Mouse (Mus musculus) adrenal gland, postnatal 25 days (tissue): ENCODE measurements around the gene Dcaf17. TPM values are rescaled to one million over a fixed set of nuclear protein-coding genes. Genes with fewer than 3 reads are reported as not detected.

Experiments used
- DNase-seq: peaks from one replicate; pipeline ENCODE4 v3.0.0; 2021; ENCODE audit warnings: mixed read lengths
- total RNA-seq: library from RNA; stranded (reverse); gene quantifications from 2 replicates; pipeline ENCODE4 v1.2.3, GENCODE M21; 2021

Dcaf17 gene
- total RNA-seq, 1 experiment from 2014 or later: 21.9 TPM

DNA sequence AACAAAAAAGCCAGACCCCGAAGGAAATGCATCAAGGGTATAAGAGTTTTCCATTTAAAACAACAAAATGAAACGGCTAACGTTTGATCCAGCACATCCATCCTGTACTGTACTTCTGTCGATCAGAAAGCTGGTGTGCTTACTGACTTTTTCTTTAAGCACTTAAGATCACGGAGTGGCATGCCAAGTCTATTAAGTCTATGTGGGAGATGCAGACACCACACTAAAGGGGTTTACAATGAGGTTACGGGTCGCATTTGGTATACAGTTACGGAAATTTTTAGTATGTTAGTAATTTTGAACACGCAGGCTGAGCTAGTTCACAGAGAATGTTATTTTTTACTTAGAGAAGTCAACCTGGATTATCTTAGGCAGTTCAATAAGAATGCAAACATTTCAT, 412 bp upstream of the Dcaf17 start:
- DNase-seq: no peak

DNA sequence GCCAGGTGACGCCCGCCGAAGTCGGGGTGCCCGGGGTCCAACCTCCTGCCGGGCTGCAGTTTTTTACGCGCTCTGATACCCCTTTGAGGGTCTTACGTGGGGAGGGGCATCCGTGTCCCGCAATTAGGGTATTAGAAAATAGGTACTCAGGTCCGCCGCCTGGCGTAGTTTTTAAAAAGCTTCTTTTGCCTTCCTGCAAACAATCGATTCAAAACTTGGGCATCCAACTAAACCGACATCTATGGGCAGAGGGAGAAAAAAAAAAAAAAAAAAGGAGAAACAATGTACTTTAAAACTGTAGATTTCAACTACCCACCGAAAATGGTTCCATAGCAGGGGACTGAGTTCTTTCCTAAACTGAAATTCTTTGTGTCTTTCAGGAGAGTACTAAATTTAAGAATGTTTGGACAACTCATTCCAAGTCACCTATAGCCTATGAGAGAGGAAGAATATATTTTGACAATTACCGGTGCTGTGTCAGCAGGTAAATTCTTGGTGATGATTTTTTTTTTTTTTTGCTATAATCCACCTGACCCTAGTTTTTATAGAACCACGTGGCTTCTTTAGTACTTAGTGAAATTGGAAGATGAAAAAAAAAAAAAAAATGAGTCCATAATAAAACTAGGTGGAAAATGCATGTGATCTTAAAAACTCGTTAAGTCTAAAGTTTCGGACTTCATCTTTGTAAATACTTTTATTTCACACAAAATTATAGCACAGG, 1.1 kb downstream of the Dcaf17 start:
- DNase-seq: no peak

DNA sequence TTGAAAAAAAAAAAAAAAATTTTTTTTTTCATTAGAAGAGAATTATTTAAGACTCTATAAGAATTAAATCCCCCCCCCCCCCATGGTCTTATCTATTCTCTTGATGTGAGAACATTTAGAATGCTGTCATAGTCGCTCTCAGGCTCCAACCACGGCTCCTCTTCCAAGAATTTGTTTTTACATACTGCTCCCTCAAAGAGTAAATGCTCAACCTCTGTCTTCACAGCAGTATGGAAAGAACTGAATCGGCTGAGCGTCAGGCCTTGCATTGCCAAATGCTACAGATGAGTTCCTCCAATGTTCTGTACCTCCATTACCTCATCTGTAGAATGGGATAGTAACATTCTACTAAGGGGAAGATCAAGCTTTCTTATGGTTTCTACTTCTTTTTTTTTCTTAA, 16.5 kb downstream of the Dcaf17 start:
- no peak for DNase-seq

DNA sequence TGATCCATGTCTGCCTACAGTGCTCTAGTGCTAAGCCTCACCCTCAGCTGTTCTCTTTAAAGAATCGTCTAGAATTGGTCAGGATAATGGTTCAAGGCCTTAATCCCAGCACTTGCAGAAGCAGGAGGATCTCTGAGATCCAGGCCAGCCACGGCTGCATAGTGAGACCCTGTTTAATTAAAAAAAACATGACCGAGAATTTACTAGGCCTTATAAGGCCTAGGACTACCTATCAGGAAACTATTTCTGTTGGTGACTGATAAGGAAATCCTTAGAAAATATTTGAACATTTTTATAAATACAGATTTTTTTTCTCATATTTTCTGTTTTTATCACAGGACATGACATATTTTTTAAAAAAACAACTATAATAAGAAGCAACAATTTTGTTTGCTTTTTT, 18.2 kb downstream of the Dcaf17 start:
- no peak for DNase-seq

DNA sequence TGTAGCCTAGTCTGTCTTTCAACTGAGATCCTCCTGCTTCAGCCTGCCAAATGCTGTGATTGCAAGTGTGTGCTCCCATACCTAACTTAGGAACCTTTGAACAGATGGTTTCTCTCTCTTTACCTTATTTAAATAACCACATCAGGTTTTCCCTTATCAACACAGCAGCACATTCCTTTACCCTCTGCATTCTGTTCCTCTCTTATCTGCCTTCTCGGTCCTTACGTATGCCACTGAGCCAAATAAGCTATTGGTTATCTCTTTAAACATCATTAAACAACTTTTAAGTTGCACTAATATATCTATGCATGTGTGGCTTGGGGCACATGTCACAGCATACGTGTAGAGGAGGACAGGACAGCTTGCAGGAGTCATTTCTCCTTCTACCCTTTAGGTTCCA, 18.7 kb downstream of the Dcaf17 start:
- DNase-seq: no peak

DNA sequence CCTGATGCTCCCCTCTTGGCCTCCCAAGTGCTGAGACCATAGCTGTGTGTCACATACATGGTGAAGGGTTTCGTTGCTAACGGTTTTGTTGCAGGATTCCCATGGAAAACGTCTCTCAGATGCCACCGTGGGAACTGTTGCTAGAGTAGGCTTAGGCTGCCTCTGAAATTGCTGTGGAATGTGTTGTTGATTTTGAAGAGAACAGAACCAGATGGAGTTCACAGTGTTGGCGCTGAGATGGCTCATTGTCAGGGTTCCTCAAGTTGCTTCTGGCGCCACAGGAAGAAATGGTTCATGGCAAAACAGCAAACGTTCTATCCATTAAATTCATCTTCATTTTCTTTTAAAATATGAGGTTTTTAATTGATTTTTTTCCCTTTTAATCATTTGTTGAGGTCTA, 27.3 kb downstream of the Dcaf17 start:
- no peak for DNase-seq

DNA sequence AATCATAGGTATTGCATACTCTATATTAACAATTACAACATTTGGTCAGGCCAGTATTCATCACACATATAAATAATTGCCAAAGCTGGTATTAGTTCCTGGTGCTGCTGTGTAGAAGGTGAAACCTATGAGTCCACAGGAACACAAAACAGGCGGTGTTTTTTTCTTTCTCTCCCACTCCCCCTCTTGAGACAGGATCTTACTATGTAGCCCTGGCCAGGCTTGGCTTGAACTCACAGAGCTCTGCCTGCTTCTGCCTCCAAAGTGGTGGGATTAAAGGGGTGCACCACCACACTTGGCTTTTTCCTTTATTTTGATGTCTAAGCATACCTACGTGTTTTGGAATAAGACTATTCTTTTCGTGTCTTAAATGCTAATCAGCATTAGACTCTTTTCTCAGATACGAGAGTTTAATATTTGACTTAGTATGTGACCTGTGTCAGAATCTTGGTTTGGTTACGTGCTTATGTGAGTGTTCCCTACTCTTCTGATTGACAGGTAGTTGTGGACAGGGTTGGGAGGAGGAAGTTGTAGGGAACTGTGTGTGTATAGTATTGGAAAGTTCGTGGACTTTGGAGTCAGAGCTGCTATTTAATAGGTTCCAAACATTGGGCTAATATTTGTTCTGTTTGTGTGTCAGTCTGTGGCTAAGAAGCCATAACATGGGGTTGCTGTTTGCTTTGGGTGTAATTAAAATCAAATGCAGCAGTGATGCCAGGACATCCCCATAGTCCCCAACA, 28.5 kb downstream of the Dcaf17 start:
- DNase-seq: no peak

DNA sequence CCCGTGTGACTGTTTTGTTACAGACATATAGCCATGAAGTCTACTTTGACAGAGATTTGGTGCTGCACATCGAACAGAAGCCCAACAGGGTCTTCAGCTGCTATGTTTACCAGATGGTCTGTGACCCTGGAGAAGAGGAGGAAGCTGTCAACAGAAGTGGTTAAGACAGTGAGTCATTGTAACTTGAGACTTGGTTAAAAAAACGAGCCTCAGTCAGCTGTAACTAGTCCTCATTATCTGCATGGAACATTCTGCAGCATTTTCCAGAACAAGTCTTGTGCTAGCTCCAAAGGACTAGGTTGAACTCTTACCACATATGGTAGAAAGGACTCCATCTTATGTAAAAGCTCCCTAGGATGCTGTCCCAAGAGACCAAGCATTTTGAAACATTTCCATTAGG, 34.6 kb downstream of the Dcaf17 start:
- DNase-seq: no peak

DNA sequence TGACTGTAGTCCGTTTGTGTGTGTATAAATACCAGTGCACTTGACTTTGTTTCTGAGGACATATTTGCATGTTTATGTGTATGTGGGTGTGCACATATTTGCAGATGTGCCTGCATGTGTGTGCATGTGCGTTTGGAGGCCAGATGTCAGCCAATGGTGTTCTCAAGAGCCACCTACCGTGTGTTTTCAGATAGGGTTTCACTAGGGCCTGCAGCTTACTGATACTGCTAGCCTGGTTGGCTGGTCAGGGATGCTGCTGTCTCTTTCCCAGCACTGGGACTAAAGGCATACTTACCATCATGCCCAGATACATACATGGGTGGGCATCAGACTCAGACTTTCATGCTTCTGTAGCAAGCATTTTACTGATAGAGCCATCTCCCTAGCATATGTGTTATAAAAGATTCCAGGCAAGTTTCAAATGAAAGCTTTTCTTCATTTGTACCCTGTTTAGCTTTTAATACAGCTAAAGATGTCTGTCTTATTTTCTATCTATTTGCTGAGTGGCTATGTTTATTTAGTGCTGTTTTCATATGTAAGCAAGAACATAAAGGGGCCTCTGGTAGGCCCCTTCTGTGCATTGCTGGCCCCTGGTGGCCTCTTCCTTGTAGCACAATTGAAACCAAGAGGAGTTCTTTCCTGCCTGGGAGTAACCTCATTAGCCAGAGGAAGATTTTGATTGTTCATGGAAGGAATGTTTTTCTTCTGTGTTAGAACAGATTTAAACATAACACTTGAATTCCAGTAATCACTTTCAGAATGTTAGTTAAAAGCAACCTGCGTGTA, 35.7 kb downstream of the Dcaf17 start:
- no peak for DNase-seq

DNA sequence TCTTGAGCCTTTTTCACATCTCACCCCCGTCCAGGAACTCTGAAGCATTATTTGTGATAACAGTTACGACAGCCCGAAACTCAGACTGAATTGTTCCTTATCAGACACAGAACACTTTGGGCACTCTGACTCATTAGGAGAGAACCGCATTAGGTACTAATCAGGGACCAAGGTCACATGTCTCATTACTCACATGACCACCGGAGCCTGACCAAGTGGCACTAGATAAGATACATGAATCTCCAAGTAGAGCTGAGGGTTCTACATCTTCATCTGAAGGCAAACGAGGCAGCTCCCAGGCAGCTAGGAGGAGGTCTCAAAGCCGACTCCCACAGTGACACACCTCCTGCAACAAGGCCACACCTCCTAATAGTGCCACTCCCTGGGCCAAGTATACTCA, 41.0 kb downstream of the Dcaf17 start:
- DNase-seq: no peak

DNA sequence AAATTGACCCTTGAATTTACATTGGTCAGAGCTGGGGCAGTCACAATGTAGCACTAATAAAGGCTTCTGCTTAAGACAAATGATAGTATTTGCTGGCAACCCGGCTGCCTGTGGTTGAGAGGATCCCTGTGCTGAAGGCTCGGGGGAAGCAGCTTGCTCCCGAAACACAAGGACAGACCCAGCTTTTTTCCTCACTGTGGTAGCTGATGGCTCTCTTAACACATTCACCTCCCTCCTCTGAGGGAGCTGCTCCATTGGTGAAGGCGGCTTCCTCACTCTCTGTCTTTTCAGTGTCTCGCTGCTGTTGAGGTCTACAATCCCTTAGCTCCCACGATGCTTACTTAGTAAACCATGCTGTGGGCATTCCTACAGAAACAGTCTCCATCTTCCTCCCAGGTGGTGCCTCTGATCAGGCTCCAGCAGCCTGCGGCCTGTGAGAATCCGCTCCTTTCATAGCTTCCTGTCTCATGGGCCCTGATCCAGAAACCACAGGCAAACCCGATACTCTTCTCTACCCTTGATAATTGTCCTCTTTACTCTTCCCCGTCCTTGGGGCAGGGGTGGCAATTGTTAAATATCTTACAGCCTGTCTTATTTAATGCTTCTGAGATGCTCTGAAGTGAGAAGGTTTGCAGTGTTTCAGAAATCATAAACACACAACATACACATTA, 47.6 kb downstream of the Dcaf17 start:
- DNase-seq: no peak

DNA sequence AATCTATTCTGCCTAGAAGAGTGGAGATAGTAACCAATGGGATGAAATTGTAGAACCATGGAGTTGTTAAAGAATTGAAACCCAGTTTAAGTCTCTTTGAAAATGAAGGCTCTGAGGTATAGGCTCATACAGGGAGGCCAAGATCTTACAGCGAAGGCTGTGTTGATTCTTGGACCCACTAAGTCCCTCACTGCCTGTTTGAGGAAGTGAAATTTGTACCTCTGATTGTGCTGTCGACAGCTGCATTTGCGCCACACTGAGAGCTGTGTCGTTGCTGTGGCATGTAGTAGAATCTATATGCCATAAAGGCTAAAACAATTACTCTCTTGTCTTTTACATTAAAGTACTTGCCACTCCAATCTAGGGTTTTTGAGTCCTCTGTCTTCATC, 48.2 kb downstream of the Dcaf17 start:
- DNase-seq: no peak

DNA sequence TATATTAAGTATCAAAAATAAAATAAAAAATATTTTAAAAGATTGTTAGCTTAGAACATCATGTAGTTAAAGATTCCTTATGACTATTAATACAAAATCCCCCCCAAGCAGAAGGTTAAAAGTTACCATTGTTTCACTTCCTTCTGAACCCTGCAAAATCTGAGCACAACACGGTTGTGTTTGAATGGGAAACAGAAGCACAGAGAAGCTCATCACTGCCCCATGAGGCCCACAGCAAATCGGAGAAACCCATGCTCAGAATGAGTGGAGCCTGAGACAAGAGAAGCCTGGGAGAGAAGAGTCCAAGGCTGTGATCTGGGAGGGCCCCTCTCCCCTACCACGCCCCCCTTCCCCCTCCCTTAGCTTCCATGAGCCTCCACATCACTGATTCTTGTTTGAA, 49.6 kb downstream of the Dcaf17 start:
- DNase-seq: no peak

DNA sequence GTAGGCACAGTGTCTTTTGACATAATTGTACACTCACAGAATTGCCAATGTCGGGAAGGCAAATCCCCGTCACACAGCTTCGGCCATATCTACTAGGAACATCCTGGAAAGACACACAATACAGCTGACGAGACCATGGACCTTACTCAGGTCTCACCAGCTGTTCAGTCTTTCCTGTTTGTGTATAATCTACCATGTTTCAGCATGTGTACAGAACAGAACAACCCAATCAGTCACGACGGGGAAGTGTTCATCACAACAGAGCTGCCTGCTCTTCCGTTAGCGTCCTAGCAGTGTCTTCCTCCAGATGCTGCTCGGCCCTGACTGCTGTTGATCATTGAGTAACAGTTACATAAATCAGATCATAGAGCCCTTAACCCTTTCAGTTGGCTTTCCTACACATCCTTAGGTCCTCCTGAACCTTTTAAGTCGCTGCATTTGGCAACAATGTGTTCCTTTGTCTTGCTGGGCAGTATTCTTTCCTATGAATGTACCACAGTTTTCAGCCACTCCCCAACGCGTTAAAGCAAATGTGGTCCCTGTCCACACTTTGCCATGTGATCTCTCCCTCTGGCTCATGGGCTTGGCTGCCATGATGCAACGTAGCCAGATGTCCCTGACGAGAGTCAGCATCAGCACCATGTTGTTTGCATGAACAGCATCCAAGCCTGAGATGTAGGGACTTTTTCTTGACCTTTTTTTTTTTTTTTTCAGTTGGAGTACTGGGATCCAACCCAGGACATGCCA, 50.5 kb downstream of the Dcaf17 start:
- no peak for DNase-seq

DNA sequence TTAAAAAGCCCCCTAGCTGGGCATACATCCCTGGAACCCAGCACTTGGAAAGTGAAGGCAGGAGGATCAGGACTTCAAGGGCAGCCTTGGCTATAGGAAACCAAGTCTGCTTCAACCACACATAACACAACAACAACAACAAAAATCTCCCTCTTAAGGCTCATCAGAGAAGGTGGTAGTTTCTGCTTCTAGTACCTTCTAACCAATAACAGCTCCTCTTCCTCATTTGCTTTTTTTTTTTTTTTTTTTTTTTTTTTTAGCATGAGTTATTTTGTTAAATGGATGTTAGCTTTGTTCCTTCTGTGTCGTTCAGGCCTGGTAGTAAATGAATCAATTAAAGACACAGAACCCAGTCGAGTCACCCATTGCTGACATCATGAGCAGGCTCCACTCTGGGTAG, 52.1 kb downstream of the Dcaf17 start:
- DNase-seq: no peak

DNA sequence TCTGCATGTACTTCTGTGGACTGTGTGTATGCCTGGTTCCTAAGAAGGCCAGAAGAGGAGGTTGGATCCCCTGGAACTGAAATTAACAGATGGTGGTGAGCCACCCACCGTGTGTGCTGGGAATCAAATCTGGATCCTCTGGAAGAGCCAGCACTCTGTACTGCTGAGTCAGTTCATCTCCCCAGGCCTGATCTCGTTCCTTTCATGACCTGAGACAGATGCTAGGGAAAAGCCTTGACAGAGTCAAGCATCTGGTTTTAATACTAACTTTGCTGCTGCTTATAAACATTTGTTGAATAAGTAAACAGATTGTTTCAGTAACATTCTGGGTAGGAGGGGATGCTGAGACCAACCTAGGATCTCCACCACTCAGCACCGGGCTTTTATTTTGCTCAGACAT, 53.4 kb downstream of the Dcaf17 start:
- no peak for DNase-seq

DNA sequence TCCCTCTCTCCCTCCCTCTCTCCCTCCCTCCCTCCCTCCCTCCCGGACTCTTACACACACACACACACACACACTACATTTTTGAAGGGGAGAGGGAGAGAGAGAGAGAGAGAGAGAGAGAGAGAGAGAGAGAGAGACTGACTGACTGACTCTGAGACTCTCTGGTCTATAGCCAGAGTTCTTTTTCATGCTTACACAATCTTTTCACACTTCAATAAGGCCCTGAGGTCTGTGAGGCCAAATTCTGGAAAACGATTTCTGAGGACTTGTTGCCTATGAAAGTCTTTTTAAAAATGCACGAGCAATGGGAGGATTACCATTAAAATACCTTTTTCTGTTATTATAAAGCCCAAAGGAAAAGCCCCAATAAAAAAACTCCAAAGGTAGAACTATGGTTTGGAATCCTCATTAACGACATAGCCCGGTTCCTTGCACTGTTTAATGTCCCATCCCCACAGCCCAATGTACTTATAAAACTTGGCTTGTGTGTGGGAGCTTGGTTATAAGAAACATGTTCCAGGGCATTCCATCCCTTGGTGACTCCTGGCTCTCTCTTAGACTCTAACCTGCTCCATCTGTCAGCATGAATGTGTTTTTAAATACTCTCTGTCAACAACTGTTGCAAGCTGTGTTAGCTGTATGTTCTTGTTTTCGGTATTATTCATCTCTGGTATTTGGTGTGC, 58.5 kb downstream of the Dcaf17 start:
- no peak for DNase-seq

DNA sequence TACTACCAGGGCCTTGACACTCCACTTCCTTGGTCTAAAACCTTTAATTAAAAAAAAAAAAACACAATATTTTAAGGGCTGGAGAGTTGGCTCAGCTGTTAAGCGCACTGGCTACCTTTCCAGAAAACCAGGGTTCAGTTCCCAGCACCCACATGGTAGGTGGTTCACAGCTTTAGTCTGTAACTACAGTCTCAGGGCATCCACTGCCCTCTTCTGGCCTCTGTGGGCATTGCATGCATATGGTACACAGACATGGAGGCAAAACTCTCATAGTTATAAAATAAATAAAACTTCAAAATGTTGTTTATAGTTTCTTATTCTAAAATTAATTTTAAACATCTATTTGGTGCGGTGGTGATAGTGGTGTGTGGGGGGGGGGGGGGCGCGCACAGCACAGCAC, 61.0 kb downstream of the Dcaf17 start:
- no peak for DNase-seq

DNA sequence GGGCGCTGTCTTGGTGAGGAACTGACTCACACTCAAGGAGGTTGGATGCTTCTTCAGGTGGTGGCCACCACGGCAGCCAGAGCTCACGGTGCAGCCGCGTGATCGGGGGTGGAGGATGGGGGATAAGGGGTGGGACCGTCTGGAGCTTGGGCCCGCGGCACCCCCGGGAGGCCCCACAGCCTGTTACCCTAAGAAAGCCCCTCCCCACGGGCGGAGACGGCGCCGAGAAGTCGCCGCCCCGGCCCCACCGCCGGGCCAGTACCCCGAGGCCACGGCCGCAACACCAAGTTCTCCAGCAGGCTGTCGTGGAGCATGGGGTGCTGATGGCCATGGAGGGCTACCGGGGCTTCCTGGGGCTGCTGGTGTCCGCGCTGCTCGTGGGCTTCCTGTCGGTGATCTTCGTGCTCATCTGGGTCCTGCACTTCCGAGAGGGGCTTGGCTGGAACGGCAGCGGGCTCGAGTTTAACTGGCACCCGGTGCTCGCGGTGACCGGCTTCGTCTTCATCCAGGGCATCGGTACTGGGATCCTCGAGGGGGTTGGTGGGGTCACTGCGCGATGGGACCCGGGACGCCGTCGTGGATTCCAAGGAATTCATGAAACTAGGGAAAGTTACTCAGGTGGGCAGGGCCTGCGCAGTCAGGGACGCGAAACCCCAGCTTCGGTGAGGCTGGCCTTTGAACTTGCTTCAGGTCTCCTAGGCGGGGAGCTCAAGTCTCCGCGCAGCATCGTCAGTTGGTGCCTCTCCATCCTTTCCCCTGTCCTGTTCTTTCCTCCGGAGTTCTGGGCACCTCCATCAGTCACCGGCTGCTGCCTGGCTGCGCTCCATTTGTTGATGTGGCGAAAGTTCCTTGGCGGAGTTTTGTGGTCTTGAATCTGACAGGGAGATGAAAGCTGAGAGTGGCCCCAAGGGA, 62.9 kb downstream of the Dcaf17 start, which contains the start of gene Cybrd1:
Cybrd1 (plus strand) TSS at position 127 of the 912 bp plus-strand sequence.
- DNase-seq: peak; percentile 49

DNA sequence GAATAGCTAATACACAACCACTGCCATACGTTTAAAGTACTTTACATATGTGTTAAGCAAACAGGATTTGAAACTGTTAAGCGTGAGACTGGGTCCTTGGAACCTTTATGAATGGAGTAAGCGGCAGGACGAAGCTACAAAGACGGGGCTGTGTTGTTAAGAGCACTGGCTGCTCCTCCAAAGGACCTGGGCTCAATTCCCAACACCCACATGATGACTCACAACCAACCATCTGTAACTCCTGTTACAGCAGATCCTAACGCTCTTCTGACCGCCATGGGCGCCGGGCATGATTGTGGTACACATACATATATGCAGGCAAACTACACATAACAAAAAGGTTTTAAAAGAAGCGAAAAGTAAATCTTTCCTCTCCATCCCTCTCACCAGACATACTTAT, 65.7 kb downstream of the Dcaf17 start:
- no peak for DNase-seq
